Mouse (Mus musculus) large intestine, adult 2 months (tissue): ENCODE data around the gene Arl4d. TPM values are rescaled to one million over a fixed set of nuclear protein-coding genes. Genes with fewer than 3 reads are reported as not detected.
"Not testable (repeated sequence)": the region's sequence is repeated elsewhere in the genome, so short reads cannot be mapped to it uniquely, and the experiment has no call there.

ENCODE experiments used
- DNase-seq: peaks from one replicate; pipeline ENCODE4 v3.0.0-alpha.2; 2012; ENCODE audit warnings: low read depth, low spot score
- WGBS: fragments of 180-500 bp; shearing (Covaris S2); methylation state at CpG from one replicate; pipeline ENCODE4 v1.1.7; 2018; 5-methylcytosine and 5-hydroxymethylcytosine counted together
- polyA plus RNA-seq: library from polyadenylated mRNA; depleted of rRNA; stranded (reverse); fragments of >200 nt; gene quantifications from 2 replicates; pipeline ENCODE4 v1.2.3, GENCODE M21; 2012; rRNA removed

Gene Arl4d
- 26.3 and 36.9 TPM in 2 replicates for polyA plus RNA-seq

GRCm38 (mm10) chr11:101664825-101665635 is at the start of gene Arl4d:
Gene Arl4d (plus strand): TSS chr11:101665541.
- WGBS = 6% methylated on average over 34 of the region's 34 CpGs
- peak; percentile 85 for DNase-seq

GRCm38 (mm10) chr11:101616104-101616503 is 49.2 kb upstream of the Arl4d start:
- WGBS = 80% methylated on average over 8 of the region's 8 CpGs
- no peak for DNase-seq

GRCm38 (mm10) chr11:101616948-101617767 is 48.2 kb upstream of the Arl4d start:
- DNase-seq = no peak
- 29% methylated on average over 18 of the region's 18 CpGs for WGBS

- 15% methylated on average over 8 of the region's 8 CpGs for WGBS
- no peak for DNase-seq
These were observed 47.5 kb upstream of the Arl4d start for GRCm38 (mm10) chr11:101617849-101618248.

GRCm38 (mm10) chr11:101618596-101618995 is 46.7 kb upstream of the Arl4d start:
- 75% methylated on average over 3 of the region's 3 CpGs for WGBS
- no peak for DNase-seq

- not testable (repeated sequence) for DNase-seq
- 71% methylated on average over 11 of the region's 11 CpGs for WGBS
These were observed 45.2 kb upstream of the Arl4d start for GRCm38 (mm10) chr11:101620022-101620655.

GRCm38 (mm10) chr11:101626649-101626994 is 38.7 kb upstream of the Arl4d start:
- 3% methylated on average over 8 of the region's 8 CpGs for WGBS
- DNase-seq = no peak

- under 1% methylated on average over 34 of the region's 34 CpGs for WGBS
- DNase-seq = peak; percentile 75
These were observed 38.1 kb upstream of the Arl4d start, which contains the start of gene Rdm1 for GRCm38 (mm10) chr11:101626995-101627856. Gene Rdm1 (plus strand): TSS chr11:101627195.

- DNase-seq = peak; percentile 71
- WGBS = under 1% methylated on average over 33 of the region's 33 CpGs
These were observed 37.3 kb upstream of the Arl4d start for GRCm38 (mm10) chr11:101627857-101628559.

- not testable (repeated sequence) for DNase-seq
- 56% methylated on average over 5 of the region's 5 CpGs for WGBS
These were observed 36.5 kb upstream of the Arl4d start for GRCm38 (mm10) chr11:101628733-101629417.

GRCm38 (mm10) chr11:101635660-101636059 is 29.7 kb upstream of the Arl4d start:
- no peak for DNase-seq
- 85% methylated on average over 10 of the region's 10 CpGs for WGBS

GRCm38 (mm10) chr11:101639761-101640160 is 25.6 kb upstream of the Arl4d start:
- DNase-seq = no peak
- 97% methylated on average over 4 of the region's 4 CpGs for WGBS

- WGBS = 4% methylated on average over 53 of the region's 53 CpGs
These were observed 24.3 kb upstream of the Arl4d start for GRCm38 (mm10) chr11:101640857-101641709.

GRCm38 (mm10) chr11:101641710-101642642 is 23.4 kb upstream of the Arl4d start:
- not testable (repeated sequence) for DNase-seq
- WGBS = 5% methylated on average over 14 of the region's 26 CpGs

More at GRCm38 (mm10) chr11:101640857-101641709, 24.3 kb upstream of the Arl4d start:
- not testable (repeated sequence) for DNase-seq

GRCm38 (mm10) chr11:101642931-101643330 is 22.4 kb upstream of the Arl4d start:
- no peak for DNase-seq
- WGBS = 16% methylated on average over 5 of the region's 5 CpGs

GRCm38 (mm10) chr11:101644591-101644990 is 20.8 kb upstream of the Arl4d start:
- 41% methylated on average over 3 of the region's 3 CpGs for WGBS
- DNase-seq = no peak
